Mouse (Mus musculus) liver, embryonic 12.5 days (tissue): ENCODE data around the gene Cyb5d1. TPM values are rescaled to one million over a fixed set of nuclear protein-coding genes. Genes with fewer than 3 reads are reported as not detected.

Experiments
- ATAC-seq: fragments of 200-750 bp; cut with Nextera tagmentation; 2 replicates; pipeline ENCODE4 v1.8.0; 2017; ENCODE audit warnings: moderate number of reproducible peaks, mild to moderate bottlenecking, moderate library complexity
- H3K27ac ChIP-seq: fragments of 300-500 bp; sonication (generic); 2 replicates; pipeline ENCODE4 v1.5.1; 2016; ENCODE audit warnings: mild to moderate bottlenecking
- H3K27me3 ChIP-seq: fragments of 300-500 bp; sonication (generic); replicated peaks from 2 replicates; pipeline ENCODE4 v1.6.1; 2016; ENCODE audit warnings: mild to moderate bottlenecking, moderate library complexity
- H3K36me3 ChIP-seq: fragments of 300-500 bp; sonication (generic); 2 replicates; pipeline ENCODE4 v1.6.1; 2016; ENCODE audit warnings: mild to moderate bottlenecking, moderate library complexity
- H3K4me1 ChIP-seq: fragments of 300-500 bp; sonication (generic); 2 replicates; pipeline ENCODE4 v1.6.1; 2016
- H3K4me2 ChIP-seq: fragments of 300-500 bp; sonication (generic); 2 replicates; pipeline ENCODE4 v1.6.1; 2016; ENCODE audit warnings: mild to moderate bottlenecking, moderate library complexity
- H3K4me3 ChIP-seq: fragments of 300-500 bp; sonication (generic); 2 replicates; pipeline ENCODE4 v1.5.1; 2016; ENCODE audit warnings: mild to moderate bottlenecking, moderate library complexity
- H3K9ac ChIP-seq: fragments of 300-500 bp; sonication (generic); 2 replicates; pipeline ENCODE4 v1.6.1; 2016; ENCODE audit warnings: mild to moderate bottlenecking, moderate library complexity
- H3K9me3 ChIP-seq: fragments of 300-500 bp; sonication (generic); replicated peaks from 2 replicates; pipeline ENCODE4 v1.6.1; 2016; ENCODE audit warnings: mild to moderate bottlenecking, moderate library complexity
- WGBS: fragments of 180-500 bp; shearing (Covaris S2); methylation state at CpG from one replicate; pipeline ENCODE4 v1.1.7; 2016; ENCODE audit not compliant: insufficient replicate concordance; 5-methylcytosine and 5-hydroxymethylcytosine counted together
- polyA plus RNA-seq: library from polyadenylated mRNA; unstranded; fragments of >200 nt; fragmentation: Nextera tagmentation; extraction: Ambion mirVana; gene quantifications from 2 replicates; pipeline ENCODE4 v1.2.1, GENCODE M21; 2016

Cyb5d1 gene
- polyA plus RNA-seq, 1 experiment from 2014 or later: 15.7 TPM

DNA sequence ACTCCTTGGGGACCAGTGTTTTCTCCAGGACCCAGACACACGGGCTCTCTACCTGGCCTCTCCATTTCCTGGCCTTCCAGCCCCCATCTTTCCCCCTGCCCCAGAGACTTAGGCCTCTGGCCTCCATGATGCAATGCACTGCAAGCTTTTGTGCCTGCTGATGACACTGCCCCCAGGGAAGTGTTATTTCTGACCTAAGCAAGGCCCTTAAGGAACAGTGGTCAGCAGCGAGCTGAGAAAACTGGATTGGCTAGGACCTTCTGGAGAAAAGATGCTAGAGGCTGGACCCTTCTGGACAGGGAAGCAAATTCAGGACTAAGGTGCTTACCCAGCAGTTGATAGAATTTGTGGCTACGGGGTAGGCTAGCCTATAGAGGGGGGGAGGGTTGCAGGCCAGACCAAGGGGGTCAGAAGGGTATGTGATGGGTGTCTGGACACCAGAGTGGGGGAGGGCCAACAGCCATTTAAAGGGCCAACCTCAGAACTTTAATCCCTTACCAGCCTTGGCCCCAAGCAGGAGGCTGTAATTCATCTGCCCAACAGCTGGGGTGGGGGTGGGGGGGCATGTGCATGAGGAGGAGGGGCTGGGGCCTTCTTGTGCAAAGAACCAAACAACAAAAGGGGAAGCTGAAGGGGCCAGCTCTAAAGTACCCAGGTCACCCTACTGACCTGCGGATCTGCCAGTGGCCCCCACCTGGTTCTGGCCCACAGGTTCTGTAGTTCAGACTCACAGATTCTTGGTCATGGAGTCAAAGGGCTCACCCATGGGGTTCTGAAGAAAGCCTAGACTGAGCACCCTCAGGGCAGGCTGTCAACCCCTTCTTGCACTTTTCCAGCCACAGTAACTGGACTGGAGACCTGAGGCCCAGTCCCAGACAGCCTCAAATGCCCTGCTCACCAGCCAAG, 19.2 kb upstream of the Cyb5d1 start:
- no peak for ATAC-seq
- peaks cover 17% of the 10 kb centered on the region for H3K27me3 ChIP-seq
- WGBS: 37% methylated on average over 4 of the region's 4 CpGs
- H3K9ac ChIP-seq: peak overlapping the region; percentile 69
- peaks cover 88% of the 10 kb centered on the region for H3K4me1 ChIP-seq
- H3K4me2 ChIP-seq: peak overlapping the region; percentile 100
- no peaks in the 10 kb centered on the region for H3K36me3 ChIP-seq
- peak overlapping the region; percentile 79 for H3K27ac ChIP-seq
- peak overlapping the region; percentile 60 for H3K4me3 ChIP-seq
- H3K9me3 ChIP-seq: no peaks in the 10 kb centered on the region

DNA sequence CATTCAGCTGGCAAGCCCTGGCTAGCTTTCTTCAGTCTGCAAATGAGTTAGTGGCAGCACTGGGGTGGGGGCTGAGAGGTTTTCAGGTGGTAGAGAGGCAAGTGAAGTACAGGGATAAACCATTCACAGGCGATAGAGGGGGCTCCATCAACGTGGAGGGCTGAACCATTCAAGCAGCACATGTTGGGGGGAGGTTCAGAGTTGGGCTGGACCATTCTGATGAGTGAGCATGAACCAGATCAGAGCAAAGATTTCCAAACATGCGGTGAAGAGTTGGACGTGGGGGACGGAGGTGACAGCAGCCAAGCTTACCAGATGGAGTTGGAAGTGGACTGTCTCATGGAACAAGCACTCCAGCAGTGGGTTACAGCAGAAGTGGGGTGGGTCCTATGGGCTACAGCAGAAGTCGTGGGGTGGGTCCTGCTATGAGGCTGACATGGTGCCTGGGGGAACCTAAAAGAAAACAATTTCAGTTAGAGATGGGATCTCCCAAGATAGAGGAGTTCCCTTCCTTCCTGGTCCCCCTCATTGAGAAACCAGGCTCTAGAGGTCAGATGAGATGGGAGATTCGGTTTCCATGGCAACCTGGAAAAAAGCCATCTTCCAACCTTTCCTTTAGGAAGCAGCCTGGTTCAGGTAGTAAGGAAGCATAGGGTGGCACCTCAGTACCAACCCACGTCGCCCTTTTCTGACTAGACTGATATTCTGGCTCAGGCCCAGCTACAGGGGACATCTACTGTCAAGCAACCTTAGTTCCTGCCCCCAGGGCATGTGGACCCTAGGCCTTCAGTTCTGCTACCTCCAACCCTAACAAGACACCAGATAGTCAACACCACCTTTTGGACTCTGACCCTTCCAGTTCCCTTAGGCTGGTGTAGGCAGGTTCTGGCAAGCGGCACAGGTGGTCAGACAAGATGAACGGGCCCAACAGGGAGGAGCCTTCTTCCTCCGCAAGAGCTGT, 18.1 kb upstream of the Cyb5d1 start, which contains the start of gene Kdm6b:
Gene Kdm6b, minus strand, starts transcription at position 455 of the 961 bp plus-strand sequence.
- Histone ChIP-seq H3K27me3 (peaks cover 17% of the 10 kb centered on the region), H3K4me3 (peak within 1 kb of the TSS; percentile 60), H3K9me3 (no peaks in the 10 kb centered on the region), H3K36me3 (no peaks in the 10 kb centered on the region), H3K4me1 (peaks cover 84% of the 10 kb centered on the region), H3K9ac (peak within 1 kb of the TSS; percentile 82; the same call in 1 of the 2 replicates), H3K27ac (peak within 1 kb of the TSS; percentile 94), H3K4me2 (peak within 1 kb of the TSS; percentile 100)
- 43% methylated on average over 12 of the region's 12 CpGs for WGBS
- ATAC-seq: no peak

DNA sequence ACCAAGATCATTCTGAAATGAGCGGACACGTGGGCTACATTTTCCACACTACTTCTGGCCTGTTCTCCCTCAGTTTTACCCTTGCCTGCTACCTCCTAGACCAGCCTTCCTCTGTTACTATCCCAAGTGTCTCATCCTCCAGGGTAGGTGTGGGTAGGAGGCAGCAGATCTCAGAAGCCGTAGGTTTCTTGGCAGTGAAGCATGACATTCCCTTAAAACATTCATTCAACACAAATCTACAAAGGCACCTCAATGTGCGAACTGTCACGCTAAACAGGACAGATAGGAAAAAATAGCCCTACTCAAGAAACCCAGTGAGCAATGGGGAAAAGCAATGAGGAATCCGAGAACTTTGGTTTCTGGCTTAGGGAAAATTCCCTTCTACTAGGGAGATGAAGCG, 17.1 kb upstream of the Cyb5d1 start:
- Histone ChIP-seq H3K36me3 (peaks cover 7% of the 10 kb centered on the region), H3K27me3 (peaks cover 16% of the 10 kb centered on the region), H3K4me2 (peak overlapping the region; percentile 100), H3K9me3 (no peaks in the 10 kb centered on the region), H3K27ac (peak overlapping the region; percentile 94), H3K4me3 (peak overlapping the region; percentile 72; the same call in 1 of the 2 replicates), H3K4me1 (peaks cover 83% of the 10 kb centered on the region), H3K9ac (peak overlapping the region; percentile 82; the same call in 1 of the 2 replicates)
- no peak for ATAC-seq
- 73% methylated on average over 7 of the region's 7 CpGs for WGBS

DNA sequence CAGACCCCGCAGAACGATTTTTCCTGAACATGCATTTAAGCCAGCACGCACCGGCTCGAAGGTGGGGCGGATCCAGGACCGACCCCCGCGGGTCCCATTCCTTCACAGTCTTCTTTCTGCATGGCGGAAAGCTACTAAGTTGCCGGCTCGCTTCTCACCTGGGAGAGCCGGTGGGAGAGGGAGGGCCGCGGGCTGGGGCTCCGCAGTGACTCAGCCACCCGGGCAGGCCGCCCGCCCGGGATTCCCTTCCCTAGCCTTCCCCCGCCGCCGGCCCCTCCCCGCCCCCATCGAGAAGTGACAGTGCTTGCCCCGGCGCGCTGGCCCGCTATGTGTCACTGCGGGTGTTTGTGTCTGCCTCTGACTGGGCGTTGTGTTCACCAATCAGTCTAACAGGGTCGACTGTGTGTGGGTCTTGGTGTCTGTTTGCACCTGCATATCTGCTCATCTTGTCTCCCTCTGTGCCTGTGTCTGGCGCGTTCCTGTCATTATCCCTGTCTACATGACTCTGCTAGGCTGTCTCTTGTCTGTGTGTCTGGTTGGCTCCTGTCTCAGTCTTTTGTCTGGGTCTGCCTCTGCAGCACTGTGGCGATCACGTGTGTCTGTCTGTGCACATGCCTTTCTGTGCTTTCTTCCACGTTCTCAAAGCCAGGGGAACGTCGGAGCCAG, 16.2 kb upstream of the Cyb5d1 start:
- 1% methylated on average over 38 of the region's 39 CpGs for WGBS
- peak overlapping the region; percentile 82 for H3K9ac ChIP-seq
- peak overlapping the region; percentile 72 for H3K4me3 ChIP-seq
- peaks cover 15% of the 10 kb centered on the region for H3K36me3 ChIP-seq
- no peaks in the 10 kb centered on the region for H3K9me3 ChIP-seq
- peak overlapping the region; percentile 100 for H3K4me2 ChIP-seq
- 0 out of 2 replicates have a peak, but pooled peaks cover 8% of the 10 kb centered on the region for H3K27me3 ChIP-seq
- H3K4me1 ChIP-seq: peaks cover 83% of the 10 kb centered on the region
- H3K27ac ChIP-seq: peak overlapping the region; percentile 94
- ATAC-seq: peak; percentile 40

DNA sequence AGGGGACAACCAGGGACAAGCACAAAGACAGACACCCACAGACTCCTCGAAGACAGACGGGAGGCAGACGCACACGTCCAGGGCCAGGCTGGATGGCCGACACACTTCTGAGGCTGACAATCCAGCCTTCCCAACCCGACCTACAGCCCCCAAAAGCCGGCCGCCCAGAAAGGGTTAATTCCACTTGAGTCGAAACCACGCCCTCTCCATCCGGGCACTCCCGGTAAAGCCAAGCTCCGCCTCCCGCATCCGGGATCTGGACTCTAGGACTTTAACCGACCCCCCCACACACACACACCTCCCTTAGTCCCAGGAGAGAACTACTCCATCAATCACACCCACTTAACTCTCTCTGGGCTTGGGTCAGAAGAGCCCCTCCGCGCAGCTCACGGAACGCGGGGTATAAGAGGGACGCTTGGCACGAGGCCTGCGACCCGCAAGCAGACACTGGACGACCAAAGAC, 15.7 kb upstream of the Cyb5d1 start:
- Histone ChIP-seq H3K4me1 (peaks cover 77% of the 10 kb centered on the region), H3K9me3 (no peaks in the 10 kb centered on the region), H3K27ac (peak overlapping the region; percentile 94), H3K4me2 (peak overlapping the region; percentile 100), H3K9ac (peak overlapping the region; percentile 82), H3K36me3 (peaks cover 21% of the 10 kb centered on the region), H3K27me3 (0 out of 2 replicates have a peak, but pooled peaks cover 6% of the 10 kb centered on the region), H3K4me3 (peak overlapping the region; percentile 72)
- under 1% methylated on average over 26 of the region's 26 CpGs for WGBS
- ATAC-seq: peak; percentile 38

DNA sequence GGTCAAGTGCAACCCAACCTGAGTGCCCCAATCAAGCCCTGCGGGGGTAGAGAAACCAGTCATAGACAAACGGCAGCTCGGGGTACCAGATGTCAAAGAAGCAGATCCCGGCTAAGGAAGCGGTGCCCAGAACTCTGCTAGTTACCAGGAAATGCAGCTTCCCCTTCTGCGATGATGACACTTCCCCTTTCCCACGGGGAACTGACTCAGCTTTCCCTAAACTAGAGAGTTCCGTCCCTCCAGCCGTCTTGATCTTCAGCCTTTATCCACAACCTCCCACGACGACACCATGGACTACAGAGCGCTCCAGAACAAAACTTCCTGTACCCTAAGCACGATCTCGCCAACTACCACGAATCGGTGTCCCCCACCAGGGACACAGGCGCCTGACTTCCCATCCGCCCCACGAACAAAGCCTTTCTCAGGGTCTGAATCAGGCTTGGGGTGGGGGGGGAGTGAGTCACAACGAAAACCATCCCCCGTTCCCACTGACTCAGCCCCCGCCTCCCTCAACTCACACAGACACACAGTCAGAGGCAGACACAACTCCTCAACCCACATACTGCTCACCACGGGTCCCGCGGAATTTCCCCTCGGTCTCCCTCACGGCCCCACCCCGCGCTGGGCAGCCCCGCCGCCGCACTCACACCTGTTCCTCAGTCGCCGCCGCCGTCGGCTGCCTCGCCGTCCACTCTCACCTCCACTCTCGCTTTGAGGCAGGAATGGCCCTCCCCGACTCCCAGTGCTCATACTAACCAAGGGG, 15.1 kb upstream of the Cyb5d1 start:
- peak overlapping the region; percentile 82 for H3K9ac ChIP-seq
- under 1% methylated on average over 41 of the region's 41 CpGs for WGBS
- H3K4me3 ChIP-seq: peak overlapping the region; percentile 72
- peak; percentile 2; the same call in 1 of the 2 replicates for ATAC-seq
- H3K36me3 ChIP-seq: peaks cover 27% of the 10 kb centered on the region
- H3K9me3 ChIP-seq: no peaks in the 10 kb centered on the region
- peak overlapping the region; percentile 94 for H3K27ac ChIP-seq
- peaks cover 71% of the 10 kb centered on the region for H3K4me1 ChIP-seq
- H3K27me3 ChIP-seq: 0 out of 2 replicates have a peak, but pooled peaks cover under 1% of the 10 kb centered on the region
- peak overlapping the region; percentile 100 for H3K4me2 ChIP-seq

DNA sequence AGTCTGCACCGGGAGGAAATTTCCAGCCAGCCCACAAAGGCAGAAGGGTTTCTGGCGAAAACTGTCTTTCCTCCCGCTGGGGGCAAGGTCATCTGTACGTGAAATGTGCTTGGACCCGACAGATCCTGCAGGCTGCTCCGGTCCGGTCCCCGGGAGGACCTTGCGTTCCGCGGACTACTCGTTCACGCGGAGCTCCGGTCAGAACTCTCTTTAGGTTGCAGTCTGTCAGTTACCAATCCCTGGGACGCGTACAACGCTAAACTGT, 14.5 kb upstream of the Cyb5d1 start:
- H3K27ac ChIP-seq: peak overlapping the region; percentile 94
- H3K4me1 ChIP-seq: peaks cover 66% of the 10 kb centered on the region
- ATAC-seq: no peak
- H3K4me2 ChIP-seq: peak overlapping the region; percentile 100
- no peaks in the 10 kb centered on the region for H3K27me3 ChIP-seq
- WGBS: under 1% methylated on average over 18 of the region's 18 CpGs
- peak overlapping the region; percentile 82 for H3K9ac ChIP-seq
- no peaks in the 10 kb centered on the region for H3K9me3 ChIP-seq
- peaks cover 32% of the 10 kb centered on the region for H3K36me3 ChIP-seq
- H3K4me3 ChIP-seq: peak overlapping the region; percentile 72

DNA sequence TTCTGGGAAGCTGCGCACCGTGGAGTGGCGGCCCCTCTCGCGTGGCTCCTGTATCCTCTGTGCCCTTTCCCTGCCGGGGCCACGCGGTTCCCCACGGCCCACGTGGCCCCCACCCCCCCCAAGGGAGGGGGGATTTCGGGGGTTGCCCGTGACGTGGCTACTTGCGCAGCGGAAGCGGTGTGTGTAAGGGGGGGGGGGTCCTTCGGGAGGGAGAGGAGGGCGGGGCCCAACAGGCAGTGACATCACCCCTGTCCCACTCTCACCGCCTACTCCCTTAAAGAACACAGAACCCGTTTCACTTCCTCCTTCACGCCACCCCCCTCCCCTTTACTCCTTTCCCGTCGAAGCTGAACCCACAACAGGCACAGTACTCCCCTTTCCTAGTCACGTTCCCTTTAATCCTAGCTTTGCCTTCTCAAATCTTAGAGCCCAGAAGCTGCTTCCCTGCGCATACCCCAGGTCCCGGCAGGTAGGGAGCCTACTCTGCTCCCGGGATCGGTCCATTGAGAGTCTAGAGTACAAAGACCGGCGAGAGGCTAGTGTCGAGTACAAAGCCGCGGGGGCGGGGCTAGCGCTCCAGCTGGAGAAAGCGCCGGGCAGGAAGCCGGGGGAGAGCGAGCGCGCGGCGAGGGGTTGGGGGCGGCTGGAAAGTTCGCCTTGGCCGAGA, 14.1 kb upstream of the Cyb5d1 start:
- WGBS: under 1% methylated on average over 41 of the region's 46 CpGs
- ATAC-seq: peak; percentile 38
- H3K4me1 ChIP-seq: peaks cover 61% of the 10 kb centered on the region

DNA sequence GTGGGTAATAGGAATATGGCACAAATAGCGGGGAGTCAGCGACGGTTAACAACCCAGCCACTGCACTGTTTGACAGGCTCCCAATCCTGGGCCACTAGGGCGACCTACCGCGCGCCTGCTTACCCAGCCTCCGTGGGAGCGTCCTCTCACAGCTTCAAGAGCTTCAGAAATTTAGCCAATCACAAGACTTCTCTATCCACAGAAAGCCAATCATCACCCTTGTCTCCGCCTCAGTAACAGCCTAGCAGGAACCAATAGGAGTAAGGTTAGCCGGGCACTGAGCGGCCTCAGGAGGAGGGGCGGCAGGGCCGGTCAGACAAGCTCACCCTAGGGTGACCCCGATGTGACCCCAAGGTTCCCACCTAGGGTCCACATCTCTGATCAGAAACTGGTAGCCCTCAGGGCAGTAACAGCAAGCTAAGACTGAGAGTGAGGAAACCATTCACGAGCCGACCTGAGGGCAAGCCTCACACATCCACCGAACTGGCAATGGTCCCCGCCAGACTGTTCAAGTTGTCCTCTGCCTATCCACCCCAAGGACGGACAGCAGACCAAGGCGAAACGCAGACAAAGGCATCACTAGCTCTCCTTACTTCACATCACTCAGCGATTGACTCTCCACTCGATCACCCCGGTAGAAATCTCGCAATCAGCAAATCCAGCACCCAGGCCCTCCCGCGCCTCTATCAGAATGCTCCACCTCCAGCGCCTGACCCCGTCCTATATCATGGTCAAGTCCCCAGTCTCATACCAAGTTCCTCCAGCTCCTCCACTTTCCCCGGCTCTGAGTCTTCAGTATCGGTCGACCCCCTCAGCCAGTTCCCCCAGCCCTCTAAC, 13.3 kb upstream of the Cyb5d1 start:
- peaks cover 44% of the 10 kb centered on the region for H3K36me3 ChIP-seq
- peak overlapping the region; percentile 72 for H3K4me3 ChIP-seq
- peak overlapping the region; percentile 82 for H3K9ac ChIP-seq
- no peaks in the 10 kb centered on the region for H3K9me3 ChIP-seq
- no peaks in the 10 kb centered on the region for H3K27me3 ChIP-seq
- WGBS: under 1% methylated on average over 33 of the region's 33 CpGs
- peaks cover 54% of the 10 kb centered on the region for H3K4me1 ChIP-seq
- peak overlapping the region; percentile 100 for H3K4me2 ChIP-seq
- ATAC-seq: peak; percentile 84
- H3K27ac ChIP-seq: peak overlapping the region; percentile 94

More for the DNA sequence above, 14.1 kb upstream of the Cyb5d1 start:
- Histone ChIP-seq H3K9ac (peak overlapping the region; percentile 82), H3K36me3 (peaks cover 37% of the 10 kb centered on the region), H3K4me2 (peak overlapping the region; percentile 100), H3K27me3 (no peaks in the 10 kb centered on the region), H3K4me3 (peak overlapping the region; percentile 72), H3K27ac (peak overlapping the region; percentile 94), H3K9me3 (no peaks in the 10 kb centered on the region)

DNA sequence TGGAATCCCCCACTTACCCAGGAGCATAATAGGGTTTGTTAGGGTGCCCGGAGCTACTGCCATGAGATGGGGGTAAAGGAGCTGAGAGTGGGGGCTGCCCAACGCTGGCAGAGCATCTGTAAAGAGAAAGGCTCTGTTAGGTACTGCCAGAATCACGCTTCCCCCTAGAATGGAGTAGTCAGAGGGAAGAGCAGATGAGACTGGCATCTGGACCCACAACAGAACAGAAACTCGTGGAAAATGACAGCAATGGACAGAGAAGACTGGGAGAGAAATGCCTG, 12.2 kb upstream of the Cyb5d1 start:
- 80% methylated on average over 4 of the region's 4 CpGs for WGBS
- no peaks in the 10 kb centered on the region for H3K27me3 ChIP-seq
- 0 out of 2 replicates have a peak overlapping the region, but pooled peaks have one; percentile 94 for H3K27ac ChIP-seq
- H3K4me1 ChIP-seq: peaks cover 43% of the 10 kb centered on the region
- H3K4me2 ChIP-seq: peak overlapping the region; percentile 100
- ATAC-seq: no peak
- H3K9me3 ChIP-seq: no peaks in the 10 kb centered on the region
- H3K9ac ChIP-seq: peak overlapping the region; percentile 64
- H3K36me3 ChIP-seq: peaks cover 55% of the 10 kb centered on the region
- H3K4me3 ChIP-seq: peak overlapping the region; percentile 72
